Mouse (Mus musculus): ENCODE measurements at regions not wholly inside any gene's neighbourhood (a gene's known extent, or its start where the extent isn't known, plus 50 kb on each side); places are given as distances from the start of the nearest gene placed in this dataset.

DNA sequence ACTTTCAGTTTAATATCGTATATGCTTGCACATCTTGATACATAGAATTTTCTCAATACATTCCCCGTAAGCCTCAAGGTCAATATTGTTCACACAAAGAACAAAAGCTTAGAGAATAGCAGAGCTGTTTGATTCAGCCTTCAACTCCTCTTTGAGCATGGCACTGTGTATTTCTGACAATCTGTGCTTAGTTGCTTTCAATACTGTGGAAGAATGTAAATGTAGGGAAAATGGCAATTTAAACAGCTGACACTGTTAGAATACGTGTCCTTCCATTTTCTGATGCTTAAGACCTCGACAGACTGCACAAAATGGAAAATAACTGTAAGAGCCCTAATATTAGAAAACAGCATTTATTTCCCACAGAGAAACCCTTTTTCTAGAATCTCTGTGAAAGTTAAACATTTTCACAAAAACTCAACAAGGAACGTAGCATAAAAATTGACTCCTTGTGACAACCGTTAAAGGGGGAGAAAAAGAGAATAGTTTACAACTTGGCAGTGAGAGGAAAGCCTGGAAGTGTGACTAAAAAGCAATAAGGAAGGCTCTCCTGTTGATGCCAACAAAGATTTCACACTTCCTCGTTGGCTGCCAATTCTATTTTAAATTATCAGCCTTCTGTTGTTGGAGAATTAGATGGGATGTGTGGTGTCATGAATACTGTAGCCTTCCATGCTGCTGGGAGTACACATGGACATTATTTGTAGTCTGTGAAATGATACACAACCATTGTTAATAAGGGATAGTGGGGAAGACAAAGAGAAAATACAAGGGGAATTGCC is 297.9 kb downstream of the AI429214 start:
- Histone ChIP-seq H3K9me3 (no peaks in the 10 kb centered on the region), H3K36me3 (replicated peaks) (no peaks in the 10 kb centered on the region), H3K4me3 (replicated peaks) (no peak overlapping the region), H3K4me1 (no peaks in the 10 kb centered on the region), H3K27ac (no peak overlapping the region), H3K9ac (no peak overlapping the region), H3K4me2 (no peak overlapping the region), H3K27me3 (no peaks in the 10 kb centered on the region)
- no peak for ATAC-seq (ENCODE audit: low FRiP score)
- WGBS = 78% methylated on average over 7 of the region's 7 CpGs

Measured in forebrain, embryonic 12.5 days (tissue).